Mouse (Mus musculus): ENCODE data around the gene Uchl5.

The Uchl5 gene

DNA sequence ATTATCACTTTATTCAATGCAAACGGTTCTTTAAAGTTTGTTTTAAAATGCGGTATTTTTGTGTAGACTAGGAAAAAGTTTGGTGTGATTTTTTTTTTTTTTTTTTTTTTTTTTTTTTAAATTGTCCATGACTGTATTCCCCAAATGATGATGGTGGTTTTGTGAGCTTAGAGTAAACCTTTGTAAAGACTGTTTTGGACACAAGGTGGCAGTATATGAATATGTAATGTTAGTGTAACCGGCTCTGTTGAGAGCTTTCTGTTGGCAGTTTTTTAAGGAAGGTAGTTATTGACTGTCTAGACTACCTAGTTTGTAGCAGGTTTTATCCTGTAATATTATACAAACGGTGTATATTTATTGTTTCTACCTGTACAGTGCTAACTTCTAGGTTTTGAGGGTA, 26.5 kb downstream of the Uchl5 start:
- DNase-seq (ENCODE audit: low spot score in 2 of 2) = peak; percentile 31 to 37

DNA sequence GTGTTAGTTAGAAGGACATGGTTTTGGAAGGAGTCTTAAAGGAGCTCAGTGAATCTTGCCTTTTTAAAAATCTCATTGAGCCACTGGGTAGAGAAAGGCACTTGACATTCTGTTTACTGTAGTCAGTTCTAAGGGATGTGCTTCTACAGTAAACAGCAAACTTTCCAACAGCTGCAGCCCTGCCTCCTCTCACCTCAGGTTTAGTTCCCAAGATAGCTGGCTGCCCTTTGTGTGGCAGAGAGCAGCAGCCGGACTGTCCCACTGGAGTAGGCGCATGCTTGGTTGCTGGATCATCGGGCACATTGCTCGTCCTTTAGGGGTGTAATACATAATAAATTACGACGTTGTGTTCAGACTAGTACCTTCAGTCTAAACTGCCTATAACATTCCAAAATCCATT, 32.0 kb downstream of the Uchl5 start:
- DNase-seq (ENCODE audit: low spot score in 2 of 2) = no peak

DNA sequence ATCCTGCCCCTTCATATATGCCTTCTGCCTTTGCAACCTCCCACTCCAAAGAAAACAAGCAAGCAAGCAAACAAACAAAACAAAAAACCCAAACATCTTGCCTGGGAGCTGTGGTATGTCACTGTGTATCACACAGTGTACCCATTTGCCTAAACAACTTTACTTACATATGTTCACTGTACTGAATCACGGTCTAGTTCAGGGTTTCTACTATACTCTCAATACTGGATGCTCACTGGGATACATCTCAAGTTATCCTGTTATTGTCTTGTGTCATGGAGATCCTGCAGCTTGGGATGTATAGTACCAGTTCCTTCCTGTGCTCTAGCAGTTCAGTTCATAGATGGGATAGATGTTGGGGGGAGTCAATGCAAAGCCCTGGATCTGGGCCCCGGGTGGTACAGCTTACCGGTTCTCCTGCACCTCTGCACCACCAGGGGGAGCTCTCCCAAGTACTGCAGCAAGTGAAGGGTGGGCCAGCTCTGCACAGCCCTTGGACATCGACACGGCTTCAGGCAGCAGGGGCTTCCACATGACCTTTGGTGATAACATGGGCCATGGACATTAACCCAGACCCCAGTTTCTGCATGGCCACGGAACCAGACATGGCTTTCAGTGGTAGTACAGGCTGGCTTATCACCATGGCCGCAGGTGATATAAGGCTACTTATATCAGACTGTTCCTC, 36.7 kb downstream of the Uchl5 start:
- peak; percentile 58 to 67 for DNase-seq (ENCODE audit: low spot score in 2 of 2)

DNA sequence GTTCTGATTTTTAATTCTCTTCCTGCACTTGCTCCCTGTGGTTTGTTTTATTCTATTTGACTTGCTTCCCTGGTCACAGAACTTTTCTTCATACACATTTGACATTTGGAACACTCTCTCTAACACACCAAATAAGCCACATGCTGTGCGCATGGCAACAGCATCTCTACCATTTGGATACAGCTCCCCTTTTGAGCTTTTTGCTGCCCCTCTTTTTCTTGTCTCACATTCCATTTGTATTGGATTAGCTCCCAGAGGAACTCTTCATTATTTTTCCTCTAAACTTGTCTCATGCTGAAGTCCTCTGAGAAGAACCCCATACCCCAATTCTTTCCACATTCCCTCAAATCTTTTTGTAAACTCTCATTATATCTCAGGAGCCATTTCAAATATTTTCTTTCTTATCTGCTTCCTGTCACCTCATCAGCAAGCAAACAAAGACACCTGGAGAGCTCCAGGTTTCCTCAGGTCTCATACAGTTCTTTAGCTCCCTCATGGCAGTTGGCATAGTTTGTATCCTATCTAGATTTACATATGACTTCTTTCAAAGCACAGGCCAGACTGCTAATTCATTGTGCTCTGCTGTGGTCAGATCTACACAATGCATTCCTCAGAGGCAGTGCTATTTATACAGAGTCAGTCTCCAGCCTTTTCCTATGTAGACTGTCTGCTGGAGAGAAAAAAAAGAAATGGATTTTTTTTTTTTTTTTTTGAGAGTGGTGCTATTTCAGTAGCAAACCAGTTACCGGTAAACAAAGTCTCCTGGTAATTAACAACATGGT, 43.2 kb downstream of the Uchl5 start:
- no peak for DNase-seq (ENCODE audit: low spot score in 2 of 2)

DNA sequence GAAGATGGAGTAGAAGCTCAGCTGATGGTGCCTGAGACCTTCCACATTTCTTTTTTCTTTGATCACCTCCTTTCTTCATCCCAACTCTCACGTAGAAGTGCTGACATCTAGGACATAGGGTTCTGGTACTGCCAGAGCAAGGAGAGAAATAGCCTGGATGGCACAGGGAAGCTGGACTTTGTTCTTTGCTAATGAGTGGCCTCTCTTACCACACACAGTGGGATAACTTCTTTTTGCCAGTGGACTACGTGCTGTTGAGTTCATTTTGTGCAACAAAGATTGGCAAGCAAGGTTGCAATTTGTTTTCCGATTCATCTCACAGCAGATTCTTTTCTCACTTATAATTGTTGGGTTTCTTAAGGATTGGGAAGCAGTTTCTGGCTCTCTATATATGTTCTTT, 45.6 kb downstream of the Uchl5 start:
- no peak for DNase-seq (ENCODE audit: low spot score in 2 of 2)

DNA sequence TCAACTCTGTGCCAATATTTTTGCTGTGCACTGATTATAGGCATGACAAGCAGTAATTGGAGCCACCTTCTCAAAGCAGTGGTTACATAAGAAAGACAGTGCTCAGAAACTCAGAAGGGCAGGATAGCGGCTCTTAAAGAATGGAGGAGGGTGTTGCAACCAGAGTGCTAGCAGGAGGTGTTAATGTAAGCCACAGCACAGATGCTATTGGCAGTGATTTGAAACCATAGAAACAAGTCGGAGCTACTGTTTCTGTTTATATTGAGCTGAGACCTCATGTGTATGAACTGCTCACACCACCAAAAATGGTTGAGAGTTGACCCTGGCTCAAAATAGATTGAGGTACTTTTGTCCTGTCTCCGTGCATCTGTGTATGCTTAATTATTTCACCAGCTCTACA, 53.6 kb downstream of the Uchl5 start:
- DNase-seq (ENCODE audit: low spot score in 2 of 2) = no peak

DNA sequence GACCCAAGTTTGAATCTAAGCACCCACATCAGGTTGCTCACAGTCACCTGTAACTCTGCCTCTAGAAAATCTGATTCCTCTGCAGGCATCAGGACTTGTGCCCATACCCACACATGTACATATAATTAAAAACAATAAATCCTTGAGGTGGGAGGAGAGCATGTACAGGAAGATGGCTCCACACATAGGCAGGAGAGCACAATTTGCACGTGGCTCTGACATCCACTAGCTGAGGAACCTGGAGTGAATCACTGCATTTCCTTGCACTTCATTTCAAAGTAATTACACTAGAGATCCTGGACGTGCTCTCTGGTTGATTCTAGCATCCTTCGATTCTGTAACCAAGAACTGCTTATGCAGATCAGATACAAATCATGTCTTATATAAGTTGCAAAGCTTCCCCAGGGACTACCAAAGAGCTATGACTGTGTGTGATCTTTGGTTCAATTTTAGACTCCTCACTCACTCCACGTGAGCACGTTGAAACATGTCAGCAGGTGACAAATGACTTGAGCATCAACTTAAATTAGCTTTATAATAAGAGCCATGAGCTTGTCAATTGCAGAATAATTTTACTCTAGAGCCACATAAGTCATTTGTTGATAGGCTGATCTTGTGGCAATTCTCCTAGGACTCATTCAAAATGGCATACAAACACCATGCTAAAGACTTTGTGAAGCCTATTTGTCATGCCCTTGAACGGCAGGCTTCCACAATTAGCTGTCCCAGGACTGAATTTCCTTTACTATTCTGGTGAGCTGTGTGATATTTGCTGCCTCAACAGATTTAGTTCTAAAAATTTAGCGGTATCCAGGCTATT, 59.5 kb downstream of the Uchl5 start:
- no peak for DNase-seq (ENCODE audit: low spot score in 2 of 2)

DNA sequence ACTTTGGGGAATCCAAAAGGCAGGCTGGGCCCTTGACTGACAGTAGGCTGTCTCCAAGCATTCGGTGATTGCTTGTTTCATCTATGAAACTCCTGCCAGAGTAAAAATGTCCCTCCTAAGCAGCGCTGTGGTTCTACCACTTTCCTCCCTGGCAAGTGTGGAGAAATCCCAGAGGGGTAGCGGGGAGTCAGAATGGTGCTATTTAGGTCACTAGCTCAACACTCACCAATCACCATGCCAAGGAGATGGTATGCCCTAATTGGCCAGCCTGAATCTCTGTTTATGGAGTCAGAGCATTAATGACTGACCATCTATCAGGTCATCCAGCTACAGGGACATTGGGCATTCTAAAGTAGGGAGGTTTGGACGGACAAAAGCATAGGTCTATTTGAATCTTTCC, 60.6 kb downstream of the Uchl5 start:
- no peak for DNase-seq (ENCODE audit: low spot score in 2 of 2)

DNA sequence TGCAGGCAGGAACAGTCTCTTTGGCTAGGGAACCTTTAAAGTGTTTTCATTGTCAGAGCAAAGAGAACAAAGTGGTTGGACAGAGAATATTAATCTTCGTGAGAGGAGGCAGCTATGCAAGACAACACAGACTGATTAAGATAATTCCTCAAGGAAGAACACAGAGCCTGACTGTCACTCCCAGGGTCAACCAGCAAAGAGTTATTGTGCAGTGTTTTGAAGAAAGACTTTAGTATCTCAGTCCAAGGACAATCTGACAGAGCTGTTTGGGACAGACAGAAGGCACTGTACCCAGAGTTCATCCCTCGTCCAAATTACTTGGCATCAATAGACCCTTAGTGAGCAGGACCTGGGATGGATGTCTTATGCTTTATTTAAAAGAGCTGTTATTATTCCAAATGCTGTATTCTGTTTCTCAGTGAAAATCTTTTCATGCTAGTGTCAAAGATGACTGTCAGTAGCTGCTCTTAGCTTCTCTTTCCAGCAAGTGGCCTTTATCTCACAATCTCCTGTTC, 61.9 kb downstream of the Uchl5 start:
- no peak for DNase-seq (ENCODE audit: low spot score in 2 of 2)

DNA sequence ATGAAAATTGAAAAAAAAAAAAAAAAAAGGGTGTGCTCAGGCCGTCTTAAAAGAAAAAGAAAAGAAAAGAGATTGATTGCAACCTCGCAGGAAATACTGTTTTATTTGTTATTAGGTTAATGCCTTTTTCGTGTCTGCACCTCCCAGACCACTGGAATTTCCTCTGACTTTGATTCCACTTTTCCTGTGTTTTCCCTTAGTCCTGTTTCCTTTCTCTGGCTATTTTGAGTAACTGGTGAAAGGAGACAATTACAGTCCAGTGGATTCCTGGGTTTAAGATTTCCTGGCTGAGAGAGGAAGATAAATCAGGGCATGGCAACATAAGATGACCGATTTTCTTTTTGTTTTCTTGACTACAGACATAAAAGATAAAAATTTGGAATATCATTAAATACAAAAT, 75.3 kb downstream of the Uchl5 start:
- peak in 1 of 2 experiments; percentile 11 for DNase-seq (ENCODE audit: low spot score in 2 of 2)

DNA sequence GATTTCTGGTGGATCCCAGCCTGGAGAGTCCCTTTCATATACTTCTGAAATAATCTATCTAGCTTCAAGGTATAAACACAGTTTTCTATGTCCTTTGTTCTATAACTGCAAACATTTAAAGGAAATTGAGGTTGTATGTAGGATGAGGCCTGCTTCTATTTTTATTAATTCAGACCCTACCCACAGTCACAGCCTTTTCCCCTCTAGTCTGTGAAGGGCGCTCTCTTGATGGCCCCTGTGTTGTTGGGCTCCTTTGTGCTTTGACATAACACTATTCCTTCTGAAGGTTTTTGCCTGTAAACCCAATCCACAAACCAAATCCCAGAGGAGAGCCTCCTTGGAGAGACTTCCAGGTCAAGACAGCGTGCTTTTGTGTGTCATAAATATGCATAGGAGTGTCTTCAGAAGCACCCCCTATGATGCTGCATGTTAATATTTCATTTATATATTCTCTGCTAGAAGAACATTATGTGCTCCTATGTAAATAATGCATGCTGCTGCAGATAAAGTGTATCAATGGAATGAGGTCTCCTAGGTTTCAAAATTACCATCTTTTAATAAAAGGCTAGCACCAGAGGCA, 75.8 kb downstream of the Uchl5 start:
- DNase-seq (ENCODE audit: low spot score in 2 of 2) = no peak

DNA sequence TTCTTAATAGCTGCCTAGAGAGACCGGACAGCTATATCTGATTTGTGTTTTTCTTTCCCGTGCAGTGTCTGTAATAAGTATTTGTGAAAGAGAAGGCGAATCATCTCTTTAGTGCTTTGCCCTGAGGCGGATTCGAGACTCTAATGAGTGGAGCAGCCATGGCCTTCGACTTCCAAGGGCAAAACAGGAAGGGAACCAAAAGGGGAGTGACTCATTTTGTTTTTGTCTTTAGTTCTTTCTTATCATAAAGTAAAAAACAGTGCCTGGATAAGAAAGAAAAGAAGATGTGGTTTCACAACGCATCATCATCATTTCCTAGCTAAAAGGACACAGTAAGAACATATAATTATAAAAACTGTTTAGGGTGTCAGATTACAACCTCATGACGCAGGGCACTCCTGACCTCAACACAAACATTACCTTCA, 76.6 kb downstream of the Uchl5 start:
- no peak for DNase-seq (ENCODE audit: low spot score in 2 of 2)

DNA sequence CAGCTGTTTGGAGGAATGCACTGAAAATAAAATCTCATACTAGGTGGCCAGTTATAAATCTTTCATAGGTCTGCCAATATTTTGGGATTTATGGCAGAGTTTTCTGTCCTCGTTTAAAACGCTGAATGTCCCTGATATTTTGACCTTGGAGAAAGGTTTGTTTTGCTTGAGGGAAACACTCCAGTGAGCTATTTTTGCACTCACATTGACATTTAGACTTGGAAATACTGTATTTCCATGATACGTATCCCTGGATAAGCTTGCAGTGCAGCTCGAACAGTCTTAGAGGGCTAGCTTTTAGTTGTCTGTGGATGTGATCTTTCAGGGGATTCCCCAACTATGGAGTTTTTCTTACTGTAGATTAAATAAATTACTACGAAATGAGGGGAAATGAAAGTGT, 78.6 kb downstream of the Uchl5 start:
- no peak for DNase-seq (ENCODE audit: low spot score in 2 of 2)
